Mouse (Mus musculus) mouse trophoblast stem cell (cell line): ENCODE measurements around the gene Fam71d.

Source experiments
- in situ Hi-C, 2 experiments: fragments of 300-500 bp; cut with MseI, MboI; formaldehyde crosslinking; loops; 2 replicates in 1 of 2; 3 replicates in 1 of 2; pipeline ENCODE4 v1.15.1; 2025

Fam71d gene

GRCm38 (mm10) chr12:78773211-78773610, 81.9 kb downstream of the Fam71d start:
- in situ Hi-C loops = no loop called here

DNA sequence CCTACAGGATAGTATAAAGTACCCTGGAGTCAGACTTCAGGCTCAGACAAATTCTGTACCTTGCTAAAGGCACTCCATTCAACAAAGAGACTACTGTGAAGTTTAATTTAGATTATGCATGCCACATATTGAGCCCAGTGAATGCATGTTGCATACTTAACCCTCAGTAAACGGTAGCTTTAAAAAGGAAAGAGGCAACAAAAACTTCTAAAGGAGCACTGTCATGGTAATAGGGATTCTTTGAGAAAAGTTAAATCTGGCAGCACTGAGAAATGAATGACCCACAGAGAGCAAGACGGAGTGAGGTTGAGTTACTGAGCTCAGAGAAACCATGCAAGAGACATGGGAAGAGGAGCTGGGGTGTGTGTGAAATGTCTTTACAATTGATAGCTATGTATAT, 86.6 kb downstream of the Fam71d start:
- in situ Hi-C loops = no loop called here

DNA sequence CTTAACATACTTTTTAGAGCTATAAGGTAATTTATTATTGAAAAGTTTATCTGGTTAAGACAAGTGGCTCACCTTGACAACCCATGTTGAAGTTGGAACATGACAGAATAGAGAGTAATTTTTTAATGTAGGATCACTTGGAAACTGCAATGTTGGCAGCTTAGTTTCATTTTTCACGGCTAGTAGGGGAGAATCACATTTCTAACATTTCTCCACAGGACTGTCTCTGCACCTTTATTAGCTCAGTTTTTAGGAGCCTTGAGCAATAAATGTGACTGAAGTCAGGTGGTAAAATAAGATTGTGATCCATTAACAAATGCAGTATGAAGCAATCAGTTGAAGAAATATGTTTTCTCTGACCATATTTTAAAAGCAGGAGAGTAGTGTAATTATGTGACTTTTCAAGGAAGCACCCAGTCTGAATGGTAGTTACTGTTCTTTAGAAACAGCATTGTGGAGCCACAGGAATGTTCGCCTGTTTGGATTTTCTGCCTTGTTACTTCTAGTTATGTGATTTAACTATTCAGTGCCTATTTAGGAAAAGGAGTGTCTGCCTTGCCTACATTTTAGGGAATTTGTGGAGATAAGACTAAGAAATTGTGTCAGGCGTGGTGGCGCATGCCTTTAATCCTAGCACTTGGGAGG, 87.2 kb downstream of the Fam71d start:
- in situ Hi-C loops = no loop called here
